Comparison of ENCODE assay signal across 9 mouse cellular contexts in the genomic region with DNA sequence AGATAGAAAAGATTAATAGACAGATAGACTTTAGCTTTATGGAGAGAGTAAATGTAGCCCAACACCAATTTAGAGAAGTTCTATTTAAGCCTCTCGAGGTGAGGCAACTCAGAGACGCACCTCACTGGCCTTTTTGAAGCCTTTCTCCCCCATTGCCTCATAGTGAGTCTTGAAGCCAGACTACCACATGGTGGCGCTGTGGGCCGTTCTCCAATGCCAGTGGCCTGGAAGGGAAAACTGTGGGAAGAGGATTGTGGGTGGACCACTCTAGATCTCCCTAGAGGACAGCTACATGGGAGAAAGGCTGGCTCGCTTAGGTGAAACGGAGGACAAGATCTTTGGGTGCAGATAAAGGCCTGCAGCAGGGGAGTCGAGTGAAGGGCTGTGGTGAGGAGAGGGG.
A peak's percentile ranks its signal among the peaks of the same experiment; 100 is the strongest.
DNase-seq lines count a peak whose midpoint lies in the region; TF ChIP-seq lines count a peak whose summit lies in the region.
"Had no signal": no experiment of that assay in that cellular context is flagged by ENCODE, and none has a peak within 500 bp of the region (broad histone marks: within the 10 kb centered on the region; RNA-seq: fewer than 3 reads in every experiment).

No protein-coding gene starts in this region.

- H3K4me3 ChIP-seq in MEL (ENCODE audit: control insufficient read depth in 1 of 2, insufficient read depth in 1 of 2, low read depth in 2 of 2, low read length in 2 of 2) = no peak overlapping the region
- no peak overlapping the region for H3K4me3 ChIP-seq in left cerebral cortex, adult 2 months
- H3K4me3 ChIP-seq in myocyte = no peak overlapping the region
- H3K4me3 ChIP-seq: lung, embryonic 15.5 days had no signal

- no peaks in the 10 kb centered on the region for H3K9me3 ChIP-seq in MEL (replicated peaks; ENCODE audit: insufficient read depth, low read length)
- H3K9me3 ChIP-seq: lung, embryonic 15.5 days had no signal

- no peaks in the 10 kb centered on the region for H3K27me3 ChIP-seq in MEL (ENCODE audit: control insufficient read depth in 1 of 2, insufficient read depth in 2 of 2, low read length in 2 of 2)
- no peaks in the 10 kb centered on the region for H3K27me3 ChIP-seq in myocyte (ENCODE audit: control insufficient read depth, insufficient read depth, insufficient read length)
- H3K27me3 ChIP-seq: lung, embryonic 15.5 days had no signal

- DNase-seq in heart, adult 8-10 months (ENCODE audit: low spot score) = peak; percentile 9
- DNase-seq in heart, postnatal 25 days (ENCODE audit: low spot score) = no peak
- peak; percentile 58 for DNase-seq in MEL (ENCODE audit: low read depth, low spot score)
- DNase-seq in cerebellum, adult 8-10 months = peak; percentile 40
- DNase-seq in frontal cortex, postnatal 25 days (ENCODE audit: low spot score in 2 of 2) = peak; percentile 59 to 77
- DNase-seq in left cerebral cortex, adult 2 months (ENCODE audit: extremely low spot score in 1 of 2, low spot score in 2 of 2) = peak; percentile 77 to 88
- peak; percentile 50 for DNase-seq in thymus, postnatal 14 days

- H3K36me3 ChIP-seq in MEL (ENCODE audit: control insufficient read depth in 1 of 2, insufficient read depth in 2 of 2, low read length in 2 of 2) (no peaks in the 10 kb centered on the region), myocyte (ENCODE audit: control insufficient read depth, insufficient read depth) (no peaks in the 10 kb centered on the region)
- H3K36me3 ChIP-seq: lung, embryonic 15.5 days had no signal

- H3K79me2 ChIP-seq in MEL (ENCODE audit: control insufficient read depth, insufficient read depth, low read length, poor library complexity) (no peaks in the 10 kb centered on the region), myocyte (ENCODE audit: control insufficient read depth, insufficient read depth) (no peaks in the 10 kb centered on the region)

- peak; percentile 85 to 94 (median 87) for TF ChIP-seq CTCF in MEL (IDR thresholded peaks at IDR 0.05 in 2 of 3, conservative IDR thresholded peaks at IDR 0.05 in 1 of 3; ENCODE audit: control insufficient read depth in 1 of 3, insufficient read depth in 1 of 3, low read depth in 2 of 3, low read length in 3 of 3, poor library complexity in 1 of 3, severe bottlenecking in 1 of 3)
- TF ChIP-seq CTCF in left cerebral cortex, adult 2 months (IDR thresholded peaks at IDR 0.05) = peak; percentile 90

- no peaks in the 10 kb centered on the region for H3K4me1 ChIP-seq in MEL (ENCODE audit: control insufficient read depth in 1 of 2, insufficient read depth in 2 of 2, low read length in 2 of 2)

- intact Hi-C loops in heart, postnatal 25 days (cut with DNase I) = loop anchor here (5.0 kb wide), 3 partner anchors 119 to 516 kb away; partner anchors contain the start of gene Sstr2
- intact Hi-C loops in left cerebral cortex, adult 2 months (cut with DNase I) = loop anchor here (2.0 to 5.0 kb wide), 5 partner anchors 119 to 517 kb away; no protein-coding TSS in a partner anchor

- no peak for TF ChIP-seq POLR2A in MEL (IDR thresholded peaks at IDR 0.05; ENCODE audit: control insufficient read depth in 1 of 2, insufficient read depth in 1 of 2, low read depth in 1 of 2, low read length in 2 of 2, poor library complexity in 1 of 2)
- no peak for TF ChIP-seq POLR2A in myocyte (IDR thresholded peaks at IDR 0.05; ENCODE audit: insufficient read length, low read depth)

- TF ChIP-seq RAD21 in MEL (IDR thresholded peaks at IDR 0.05; ENCODE audit: low read depth, low read length) = peak; percentile 51

- peak overlapping the region; percentile 72 for H3K4me2 ChIP-seq in myocyte (ENCODE audit: low read depth)
- H3K4me2 ChIP-seq: lung, embryonic 15.5 days had no signal

- TF ChIP-seq EP300 in MEL (IDR thresholded peaks at IDR 0.05; ENCODE audit: low read depth in 1 of 2, low read length in 2 of 2) = no peak

- H3ac ChIP-seq in myocyte (ENCODE audit: control insufficient read depth, insufficient read length) = no peak overlapping the region

- no peak overlapping the region for H3K27ac ChIP-seq in MEL (ENCODE audit: control insufficient read depth, low read depth, low read length)
- H3K27ac ChIP-seq in left cerebral cortex, adult 2 months = no peak overlapping the region
- H3K27ac ChIP-seq: lung, embryonic 15.5 days had no signal

- H3K9ac ChIP-seq in MEL (ENCODE audit: control insufficient read depth, low read depth, low read length, poor library complexity, severe bottlenecking) = no peak overlapping the region
- H3K9ac ChIP-seq: lung, embryonic 15.5 days had no signal

TF ChIP-seq in MEL, 35 proteins besides CTCF, POLR2A, EP300 and RAD21:
- TF ChIP-seq SMC3 (IDR thresholded peaks at IDR 0.05; ENCODE audit: low read depth, low read length) (peak; percentile 60), TCF12 (IDR thresholded peaks at IDR 0.05; ENCODE audit: low read depth, low read length) (no peak), ZC3H11A (IDR thresholded peaks at IDR 0.05; ENCODE audit: low read depth, low read length) (peak; percentile 26; the same call in 1 of the 2 replicates)

TF ChIP-seq in myocyte, 11 proteins besides CTCF, POLR2A, EP300 and RAD21:
- no peak for TF ChIP-seq USF1 (IDR thresholded peaks at IDR 0.05; ENCODE audit: low read depth)
- TF ChIP-seq CEBPB (IDR thresholded peaks at IDR 0.05; ENCODE audit: insufficient read depth, poor library complexity, severe bottlenecking) = 0 out of 2 replicates have a peak, but pooled peaks have one; percentile 16
- no peak for TF ChIP-seq POLR2AphosphoS2 (IDR thresholded peaks at IDR 0.05; ENCODE audit: insufficient read length, low read depth)
- TF ChIP-seq SRF (IDR thresholded peaks at IDR 0.05; ENCODE audit: control insufficient read depth, insufficient read length, low read depth) = no peak
- no peak for TF ChIP-seq MYOG (IDR thresholded peaks at IDR 0.05; ENCODE audit: control insufficient read depth in 1 of 3, insufficient read depth in 1 of 3, insufficient read length in 2 of 3, low read depth in 2 of 3)
